Mouse (Mus musculus) hindbrain, embryonic 13.5 days (tissue): ENCODE measurements around the gene Mastl. TPM values are rescaled to one million over a fixed set of nuclear protein-coding genes. Genes with fewer than 3 reads are reported as not detected.

Experiments
- ATAC-seq: fragments of 200-750 bp; cut with Nextera tagmentation; 2 replicates; pipeline ENCODE4 v1.8.0; 2017; ENCODE audit warnings: moderate TSS enrichment; ENCODE audit not compliant: low FRiP score
- H3K27ac ChIP-seq: fragments of 300-500 bp; sonication (generic); 2 replicates; pipeline ENCODE4 v1.5.1; 2015; ENCODE audit warnings: inconsistent platforms, mild to moderate bottlenecking, moderate library complexity
- H3K27me3 ChIP-seq: fragments of 300-500 bp; sonication (generic); 2 replicates; pipeline ENCODE4 v1.6.1; 2015; ENCODE audit warnings: mild to moderate bottlenecking, inconsistent platforms
- H3K36me3 ChIP-seq: fragments of 300-500 bp; sonication (generic); 2 replicates; pipeline ENCODE4 v1.6.1; 2015; ENCODE audit warnings: mild to moderate bottlenecking, inconsistent platforms
- H3K4me1 ChIP-seq: fragments of 300-500 bp; sonication (generic); replicated peaks from 2 replicates; pipeline ENCODE4 v1.6.1; 2015; ENCODE audit warnings: inconsistent platforms
- H3K4me2 ChIP-seq: fragments of 300-500 bp; sonication (generic); 2 replicates; pipeline ENCODE4 v1.6.1; 2015; ENCODE audit warnings: inconsistent platforms, mild to moderate bottlenecking, moderate library complexity
- H3K4me3 ChIP-seq: fragments of 300-500 bp; sonication (generic); 2 replicates; pipeline ENCODE4 v1.5.1; 2015; ENCODE audit warnings: mild to moderate bottlenecking, inconsistent platforms
- H3K9ac ChIP-seq: fragments of 300-500 bp; sonication (generic); 2 replicates; pipeline ENCODE4 v1.6.1; 2015; ENCODE audit warnings: mild to moderate bottlenecking, inconsistent platforms
- H3K9me3 ChIP-seq: fragments of 300-500 bp; sonication (generic); 2 replicates; pipeline ENCODE4 v1.6.1; 2016; ENCODE audit warnings: inconsistent platforms
- WGBS: fragments of 180-500 bp; shearing (Covaris S2); methylation state at CpG from one replicate; pipeline ENCODE4 v1.1.7; 2015; 5-methylcytosine and 5-hydroxymethylcytosine counted together
- polyA plus RNA-seq: library from polyadenylated mRNA; unstranded; fragments of >200 nt; fragmentation: Nextera tagmentation; extraction: Ambion mirVana; gene quantifications from 2 replicates; pipeline ENCODE4 v1.2.1, GENCODE M21; 2015

The Mastl gene
- polyA plus RNA-seq, 1 experiment from 2014 or later = 3.5 TPM

DNA sequence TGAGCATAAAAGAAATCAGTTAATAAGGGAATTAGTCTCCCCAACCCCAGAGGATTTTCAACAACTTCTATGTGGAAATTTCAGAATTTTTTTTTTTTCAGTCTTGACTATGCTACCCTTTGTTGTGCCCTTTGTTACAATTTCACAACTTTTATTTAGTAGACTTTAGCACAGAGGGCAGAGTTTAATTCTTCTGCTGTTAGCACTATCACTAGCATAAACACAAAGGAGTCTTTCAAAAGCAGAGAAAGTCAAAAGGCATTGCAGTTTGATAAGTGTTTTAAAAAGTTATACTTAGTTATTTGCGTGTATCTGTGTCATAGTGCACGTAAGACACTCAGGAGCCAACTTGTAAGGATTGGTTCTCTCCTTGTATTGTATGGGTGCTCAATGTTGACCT lies 77.2 kb downstream of the Mastl start:
- Histone ChIP-seq H3K9ac (no peak overlapping the region), H3K4me1 (no peaks in the 10 kb centered on the region), H3K9me3 (no peaks in the 10 kb centered on the region), H3K36me3 (peaks cover 73% of the 10 kb centered on the region), H3K27ac (no peak overlapping the region), H3K4me2 (no peak overlapping the region), H3K4me3 (no peak overlapping the region), H3K27me3 (no peaks in the 10 kb centered on the region)
- no peak for ATAC-seq
- 96% methylated on average over 2 of the region's 2 CpGs for WGBS

- peaks cover 66% of the 10 kb centered on the region for H3K36me3 ChIP-seq
Observed at GRCm38 (mm10) chr2:23077693-23078092, 78.1 kb downstream of the Mastl start.

DNA sequence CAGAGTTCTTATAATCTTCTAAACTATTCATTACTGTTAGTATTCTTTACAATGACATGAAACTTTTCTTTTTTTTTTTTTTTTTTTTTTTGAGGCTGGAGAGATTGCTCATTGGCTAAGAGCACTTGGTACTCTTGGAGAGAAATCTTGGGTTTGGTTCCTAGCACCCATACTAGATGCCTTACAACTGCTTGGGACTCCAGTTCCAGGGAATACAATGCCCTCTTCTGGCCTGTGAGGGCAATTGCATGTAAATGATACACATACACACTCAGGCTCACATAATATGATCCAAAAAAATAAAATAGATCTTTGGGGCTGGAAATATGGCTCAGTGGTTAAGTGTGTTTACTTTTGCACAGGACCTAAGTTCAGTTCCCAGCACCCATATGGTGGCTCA lies 79.0 kb downstream of the Mastl start:
- H3K36me3 ChIP-seq = peaks cover 58% of the 10 kb centered on the region
- no peak overlapping the region for H3K4me2 ChIP-seq
- no peak for ATAC-seq
- H3K27ac ChIP-seq = no peak overlapping the region
- no peak overlapping the region for H3K9ac ChIP-seq
- no peaks in the 10 kb centered on the region for H3K27me3 ChIP-seq
- H3K4me3 ChIP-seq = no peak overlapping the region
- H3K9me3 ChIP-seq = no peaks in the 10 kb centered on the region
- H3K4me1 ChIP-seq = peaks cover under 1% of the 10 kb centered on the region; the same call in 1 of the 2 replicates

More at GRCm38 (mm10) chr2:23077693-23078092, 78.1 kb downstream of the Mastl start:
- Histone ChIP-seq H3K27ac (no peak overlapping the region), H3K4me3 (no peak overlapping the region), H3K4me2 (no peak overlapping the region), H3K27me3 (no peaks in the 10 kb centered on the region), H3K9me3 (no peaks in the 10 kb centered on the region), H3K9ac (no peak overlapping the region), H3K4me1 (no peaks in the 10 kb centered on the region)
- ATAC-seq = no peak
- whole genome bisulfite sequencing = 91% methylated on average over 5 of the region's 5 CpGs

DNA sequence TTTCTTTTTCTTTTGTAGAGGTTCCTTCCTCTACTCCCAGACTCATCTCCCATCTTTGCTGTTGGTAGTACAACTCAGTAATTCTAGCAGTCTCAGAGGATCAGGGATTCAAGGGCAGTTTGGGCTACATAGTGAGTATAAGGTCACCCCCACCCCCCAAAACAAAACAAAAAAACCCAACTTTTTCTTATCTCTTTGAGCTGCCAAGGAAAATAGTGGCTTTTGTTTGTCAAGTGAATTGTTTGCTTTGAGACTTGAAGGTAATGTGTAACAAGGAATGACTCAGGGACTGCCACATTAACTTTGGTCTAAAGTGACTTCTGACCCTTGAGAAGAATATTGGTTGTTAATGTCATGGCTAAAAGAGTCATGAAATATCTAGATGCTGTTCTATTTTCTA lies 80.0 kb downstream of the Mastl start:
- peaks cover 7% of the 10 kb centered on the region; the same call in 1 of the 2 replicates for H3K4me1 ChIP-seq
- H3K36me3 ChIP-seq = peaks cover 50% of the 10 kb centered on the region
- H3K4me3 ChIP-seq = no peak overlapping the region
- H3K27me3 ChIP-seq = no peaks in the 10 kb centered on the region
- ATAC-seq = no peak
- no peak overlapping the region for H3K9ac ChIP-seq
- H3K27ac ChIP-seq = no peak overlapping the region
- H3K9me3 ChIP-seq = no peaks in the 10 kb centered on the region
- no peak overlapping the region for H3K4me2 ChIP-seq

- ATAC-seq = no peak
- H3K4me1 ChIP-seq = peaks cover 13% of the 10 kb centered on the region
- no peak overlapping the region for H3K9ac ChIP-seq
- no peak overlapping the region for H3K4me3 ChIP-seq
- peaks cover 19% of the 10 kb centered on the region for H3K36me3 ChIP-seq
- no peaks in the 10 kb centered on the region for H3K9me3 ChIP-seq
- no peaks in the 10 kb centered on the region for H3K27me3 ChIP-seq
- 53% methylated on average over 1 of the region's 1 CpGs for WGBS
- no peak overlapping the region for H3K27ac ChIP-seq
- no peak overlapping the region for H3K4me2 ChIP-seq
Observed at GRCm38 (mm10) chr2:23071406-23071805, 84.4 kb downstream of the Mastl start.

GRCm38 (mm10) chr2:23070491-23070890 lies 85.3 kb downstream of the Mastl start:
- H3K36me3 ChIP-seq = peaks cover 13% of the 10 kb centered on the region
- H3K4me3 ChIP-seq = no peak overlapping the region
- H3K9me3 ChIP-seq = no peaks in the 10 kb centered on the region
- H3K9ac ChIP-seq = no peak overlapping the region
- peaks cover 13% of the 10 kb centered on the region for H3K4me1 ChIP-seq
- WGBS = 99% methylated on average over 2 of the region's 2 CpGs
- H3K27me3 ChIP-seq = no peaks in the 10 kb centered on the region
- ATAC-seq = no peak
- 0 out of 2 replicates have a peak overlapping the region, but pooled peaks have one; percentile 13 for H3K4me2 ChIP-seq
- H3K27ac ChIP-seq = no peak overlapping the region

DNA sequence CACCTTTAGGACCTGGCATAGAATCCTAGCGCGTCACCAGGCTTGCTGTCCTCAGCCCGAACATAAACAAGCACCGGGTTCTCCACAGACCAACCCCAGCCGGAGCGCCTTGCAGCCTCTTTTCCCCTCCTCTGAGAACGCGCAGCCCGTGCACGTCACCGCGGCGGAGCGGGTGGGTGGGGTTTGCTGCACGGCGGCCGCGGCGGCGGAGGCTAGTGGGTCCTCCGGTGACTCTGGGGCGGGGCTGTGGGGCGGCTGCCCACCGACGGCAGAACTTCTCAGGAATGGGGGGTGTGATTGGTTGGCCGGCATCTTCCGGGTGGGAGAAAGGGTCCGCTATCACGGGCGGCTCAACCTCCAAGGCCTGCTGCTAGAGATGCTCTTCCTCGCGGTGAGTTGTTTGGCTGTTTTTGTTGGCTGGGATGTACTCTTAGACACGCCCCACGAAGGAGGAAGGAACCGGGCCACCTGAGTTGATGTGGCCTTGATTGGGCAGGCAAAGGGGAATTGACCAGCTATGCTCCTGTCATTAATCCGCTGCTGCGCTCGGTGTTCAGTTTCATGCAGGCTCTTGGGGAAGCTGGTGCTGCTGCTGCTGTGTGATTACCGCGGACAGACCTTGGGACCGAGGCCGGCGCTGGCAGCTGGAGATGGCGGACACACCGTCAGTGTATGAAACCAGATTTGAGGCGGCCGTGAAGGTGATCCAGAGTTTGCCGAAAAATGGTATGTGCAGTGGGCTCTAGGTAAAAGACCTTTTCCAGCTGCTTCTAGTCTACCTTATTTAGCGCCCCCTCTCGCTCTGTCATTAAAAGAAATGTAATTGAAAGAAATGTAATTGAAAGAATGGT lies 86.7 kb downstream of the Mastl start:
- Histone ChIP-seq H3K4me3 (peak overlapping the region; percentile 74), H3K36me3 (peaks cover 6% of the 10 kb centered on the region; the same call in 1 of the 2 replicates), H3K9ac (peak overlapping the region; percentile 95), H3K4me2 (peak overlapping the region; percentile 97), H3K27me3 (no peaks in the 10 kb centered on the region), H3K9me3 (no peaks in the 10 kb centered on the region), H3K4me1 (peaks cover 13% of the 10 kb centered on the region), H3K27ac (peak overlapping the region; percentile 98)
- ATAC-seq = peak; percentile 91
- under 1% methylated on average over 50 of the region's 50 CpGs for WGBS

DNA sequence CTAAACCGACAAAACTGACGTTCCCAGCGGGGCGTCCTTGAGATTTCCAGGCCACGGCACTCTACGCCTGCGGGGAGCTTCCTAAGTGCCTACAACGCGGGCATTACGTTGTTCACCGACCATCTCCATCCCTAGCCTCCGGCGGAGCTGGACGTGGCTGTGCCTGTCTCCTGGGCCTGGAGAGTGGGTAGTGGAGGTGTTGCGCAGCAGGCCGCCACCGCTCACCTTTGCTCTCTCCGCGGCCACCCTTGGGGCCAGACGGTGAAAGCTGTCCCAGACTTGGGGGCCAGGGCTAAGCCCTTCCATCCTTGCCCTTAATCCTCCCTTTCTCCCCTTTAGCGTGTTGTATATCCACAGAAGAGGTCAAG lies 87.5 kb downstream of the Mastl start:
- under 1% methylated on average over 21 of the region's 21 CpGs for WGBS
- Histone ChIP-seq H3K4me2 (peak overlapping the region; percentile 97), H3K36me3 (peaks cover 3% of the 10 kb centered on the region; the same call in 1 of the 2 replicates), H3K4me1 (peaks cover 13% of the 10 kb centered on the region), H3K9me3 (no peaks in the 10 kb centered on the region), H3K27me3 (no peaks in the 10 kb centered on the region), H3K27ac (peak overlapping the region; percentile 98), H3K4me3 (peak overlapping the region; percentile 74), H3K9ac (peak overlapping the region; percentile 95)
- ATAC-seq = peak; percentile 79

DNA sequence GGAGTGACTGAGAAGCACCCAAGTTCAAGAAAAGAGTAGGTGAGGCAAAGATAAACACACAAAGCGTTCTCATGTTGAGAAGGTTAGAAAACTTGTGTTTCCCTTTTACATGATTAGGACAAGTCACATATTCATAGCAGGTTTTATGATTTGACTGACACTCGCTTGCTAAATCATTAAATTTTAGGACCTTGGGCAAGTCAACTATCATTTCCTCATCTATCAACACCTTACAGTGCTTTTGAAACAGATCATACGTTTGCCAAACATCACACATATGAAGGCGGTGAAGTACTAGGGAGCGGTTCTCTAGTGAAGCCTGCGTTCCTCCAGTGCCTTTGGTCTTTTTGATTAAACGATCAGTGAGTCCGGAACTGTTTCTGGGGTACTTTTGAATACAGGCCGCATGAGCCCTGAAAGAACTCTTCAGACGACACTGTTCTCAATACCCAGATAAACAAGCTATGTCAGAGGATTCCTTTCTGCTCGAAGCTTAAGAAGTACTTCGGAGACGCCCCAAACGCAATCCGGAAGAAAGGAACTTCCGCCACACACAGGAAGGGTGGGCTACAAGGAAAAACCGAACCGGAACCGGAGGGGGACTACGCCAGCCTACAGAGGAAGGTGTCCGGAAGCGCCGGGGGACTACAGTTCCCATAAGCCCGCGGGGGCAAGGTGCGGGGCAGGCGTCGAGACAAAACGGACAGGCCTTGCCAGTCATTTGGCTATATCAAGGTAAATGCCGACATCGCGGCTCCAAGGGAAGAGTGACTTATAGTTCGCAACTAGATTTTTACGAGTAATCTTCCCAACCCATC lies 88.1 kb downstream of the Mastl start, which contains the start of gene Acbd5:
TSS of gene Acbd5 (plus strand) at position 616 of the 818 bp plus-strand sequence.
- Histone ChIP-seq H3K4me3 (peak within 1 kb of the TSS; percentile 74), H3K27ac (peak within 1 kb of the TSS; percentile 98), H3K9ac (peak within 1 kb of the TSS; percentile 95), H3K27me3 (no peaks in the 10 kb centered on the region), H3K4me1 (peaks cover 13% of the 10 kb centered on the region), H3K4me2 (peak within 1 kb of the TSS; percentile 97), H3K36me3 (peaks cover 2% of the 10 kb centered on the region; the same call in 1 of the 2 replicates), H3K9me3 (no peaks in the 10 kb centered on the region)
- 2% methylated on average over 34 of the region's 34 CpGs for WGBS
- ATAC-seq = peak; percentile 96

Other genes with a start within 250 kb of the Mastl start
- gene Abi1, start 115.8 kb downstream of the Mastl start, polyA plus RNA-seq = 51.8 and 52.9 TPM in 2 replicates
- 76.8 and 84.6 TPM in 2 replicates for gene Acbd5, start 87.9 kb downstream of the Mastl start, polyA plus RNA-seq
- gene Yme1l1, start 345 bp upstream of the Mastl start, polyA plus RNA-seq = 71.6 and 72.6 TPM in 2 replicates
- not detected in 2 replicates for gene 4931423N10Rik, start 51.5 kb upstream of the Mastl start, polyA plus RNA-seq
- gene Nxph2, start 165.2 kb upstream of the Mastl start, polyA plus RNA-seq = 1.9 and 2.0 TPM in 2 replicates